Mouse (Mus musculus) ES-E14 (cell line): ENCODE measurements at regions not wholly inside any gene's neighbourhood (a gene's known extent, or its start where the extent isn't known, plus 50 kb on each side); places are given as distances from the start of the nearest gene placed in this dataset.
A peak's percentile ranks its signal among the peaks of the same experiment; 100 is the strongest.

Experiments
- DNase-seq: peaks from one replicate; pipeline ENCODE4 v3.0.0-alpha.2; 2013; ENCODE audit warnings: low read depth, low spot score
- H3K27ac ChIP-seq: 2 replicates; pipeline ENCODE4 v1.5.1; 2012; ENCODE audit warnings: low read depth, mild to moderate bottlenecking, low read length, moderate library complexity, mixed read lengths; ENCODE audit not compliant: poor library complexity, insufficient read depth, severe bottlenecking
- H3K36me3 ChIP-seq: 2 replicates; pipeline ENCODE4 v1.6.1; 2012; ENCODE audit warnings: mild to moderate bottlenecking, low read length, moderate library complexity, mixed read lengths; ENCODE audit not compliant: control insufficient read depth, poor library complexity, insufficient read depth, severe bottlenecking
- H3K4me1 ChIP-seq, 2 experiments: fragments of 150-350 bp in 1 of 2; sonication (generic) in 1 of 2; 2 replicates each; pipeline ENCODE4 v1.6.1; 2012; ENCODE audit warnings: low read length in 2 of 2, mild to moderate bottlenecking in 1 of 2, mixed read lengths in 1 of 2; ENCODE audit not compliant: control insufficient read depth in 2 of 2, insufficient read depth in 2 of 2, poor library complexity in 1 of 2
- H3K4me3 ChIP-seq, 2 experiments: fragments of 150-350 bp in 1 of 2; sonication (generic) in 1 of 2; 2 replicates each; pipeline ENCODE4 v1.5.1; 2012; ENCODE audit warnings: low read length in 2 of 2, low read depth in 1 of 2, mild to moderate bottlenecking in 1 of 2, mixed read lengths in 1 of 2; ENCODE audit not compliant: insufficient read depth in 1 of 2, poor library complexity in 1 of 2, severe bottlenecking in 1 of 2
- H3K9ac ChIP-seq: 2 replicates; pipeline ENCODE4 v1.6.1; 2012; ENCODE audit warnings: low read depth, mild to moderate bottlenecking, low read length, mixed read lengths; ENCODE audit not compliant: poor library complexity, insufficient read depth, severe bottlenecking
- H3K9me3 ChIP-seq: fragments of 150-350 bp; sonication (generic); 2 replicates; pipeline ENCODE4 v1.6.1; 2012; ENCODE audit warnings: low read depth, mild to moderate bottlenecking, low read length; ENCODE audit not compliant: control insufficient read depth, insufficient read depth
- CHD2 ChIP-seq: IDR thresholded peaks from 2 replicates; pipeline ENCODE4 v1.6.1; 2014; ENCODE audit warnings: mild to moderate bottlenecking, low read depth, low read length, inconsistent platforms
- HCFC1 ChIP-seq: IDR thresholded peaks from 2 replicates; pipeline ENCODE4 v1.6.1; 2012; ENCODE audit warnings: low read length, inconsistent platforms, borderline replicate concordance; ENCODE audit not compliant: insufficient read depth
- MAFK ChIP-seq: IDR thresholded peaks from 2 replicates; pipeline ENCODE4 v1.6.1; 2014; ENCODE audit warnings: mild to moderate bottlenecking, low read depth, low read length, inconsistent platforms; ENCODE audit not compliant: insufficient read depth
- ZC3H11A ChIP-seq: IDR thresholded peaks from 2 replicates; pipeline ENCODE4 v1.6.1; 2012; ENCODE audit warnings: low read depth, mild to moderate bottlenecking, inconsistent platforms, low read length, borderline replicate concordance
- ZNF384 ChIP-seq: IDR thresholded peaks from 2 replicates; pipeline ENCODE4 v1.6.1; 2012; ENCODE audit warnings: low read depth, low read length, inconsistent platforms
- in situ Hi-C, 2 experiments: fragments of 600-800 bp; cut with MboI; formaldehyde crosslinking; loops; one replicate each; pipeline ENCODE4 v1.15.1; 2025; ENCODE audit warnings: low sequenced_read_pairs in 2 of 2, inconsistent platforms in 1 of 2; ENCODE audit not compliant: unreplicated experiment in 2 of 2

GRCm38 (mm10) chr15:93001346-93002001, 273.5 kb downstream of the Gxylt1 start:
- TF ChIP-seq ZNF384 (no peak), CHD2 (no peak), ZC3H11A (no peak), HCFC1 (no peak), MAFK (no peak)
- Histone ChIP-seq H3K4me1 (peaks cover 3 to 11% of the 10 kb centered on the region in 2 experiments; a peak in 3 of 4 replicates), H3K9me3 (no peaks in the 10 kb centered on the region), H3K4me3 (peak overlapping the region; percentile 61 to 91), H3K27ac (peak overlapping the region; percentile 91), H3K9ac (peak overlapping the region; percentile 60), H3K36me3 (no peaks in the 10 kb centered on the region)
- in situ Hi-C loops, result no loop called here
- peak; percentile 28 for DNase-seq

DNA sequence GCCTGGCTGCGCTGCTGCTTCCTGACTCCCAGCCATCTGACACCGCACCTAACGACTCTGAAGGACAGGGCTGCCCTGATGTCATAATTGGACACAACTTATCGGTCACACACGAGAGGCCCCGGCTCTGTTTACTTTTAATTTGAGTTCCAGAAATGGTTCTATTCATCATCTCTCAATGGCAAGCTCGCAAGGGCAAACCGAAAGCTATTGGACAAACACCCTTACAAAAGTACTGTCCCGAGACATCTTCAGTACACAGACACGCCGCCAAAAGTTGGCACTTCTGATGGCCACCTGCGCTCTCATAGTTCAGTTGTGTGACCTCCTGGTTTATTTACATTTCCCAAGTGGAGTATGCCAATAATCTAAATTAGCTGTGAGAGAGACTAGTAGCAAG, 274.9 kb downstream of the Gxylt1 start:
- Histone ChIP-seq H3K9ac (no peak overlapping the region), H3K9me3 (no peaks in the 10 kb centered on the region), H3K36me3 (no peaks in the 10 kb centered on the region), H3K4me1 (peaks cover 2 to 6% of the 10 kb centered on the region in 2 experiments; a peak in 3 of 4 replicates), H3K27ac (no peak overlapping the region), H3K4me3 (no peak overlapping the region)
- in situ Hi-C loops, result no loop called here
- no peak for TF ChIP-seq HCFC1
- TF ChIP-seq ZC3H11A, result no peak
- no peak for DNase-seq

- H3K9ac ChIP-seq, result no peak overlapping the region
- in situ Hi-C loops, result no loop called here
- no peak overlapping the region for H3K27ac ChIP-seq
- peaks cover 0 to under 1% of the 10 kb centered on the region in 2 experiments; a peak in 2 of 4 replicates for H3K4me1 ChIP-seq
- DNase-seq, result no peak
- H3K36me3 ChIP-seq, result no peaks in the 10 kb centered on the region
- no peak overlapping the region for H3K4me3 ChIP-seq
- TF ChIP-seq HCFC1 (no peak), ZNF384 (no peak), CHD2 (no peak), MAFK (no peak), ZC3H11A (no peak)
- H3K9me3 ChIP-seq, result no peaks in the 10 kb centered on the region
These were observed 277.0 kb downstream of the Gxylt1 start for GRCm38 (mm10) chr15:92997933-92998332.

GRCm38 (mm10) chr15:92994191-92994671, 280.7 kb downstream of the Gxylt1 start:
- H3K9me3 ChIP-seq, result no peaks in the 10 kb centered on the region
- no peak overlapping the region for H3K27ac ChIP-seq
- DNase-seq, result no peak
- no peak overlapping the region for H3K9ac ChIP-seq
- H3K4me1 ChIP-seq, result no peaks in the 10 kb centered on the region
- TF ChIP-seq ZNF384, result no peak
- TF ChIP-seq MAFK, result no peak
- TF ChIP-seq ZC3H11A, result no peak
- no peak for TF ChIP-seq HCFC1
- TF ChIP-seq CHD2, result no peak
- in situ Hi-C loops, result no loop called here
- no peaks in the 10 kb centered on the region for H3K36me3 ChIP-seq
- no peak overlapping the region for H3K4me3 ChIP-seq
